Mouse (Mus musculus): Measurements from ENCODE around the gene Gpr87.

DNA sequence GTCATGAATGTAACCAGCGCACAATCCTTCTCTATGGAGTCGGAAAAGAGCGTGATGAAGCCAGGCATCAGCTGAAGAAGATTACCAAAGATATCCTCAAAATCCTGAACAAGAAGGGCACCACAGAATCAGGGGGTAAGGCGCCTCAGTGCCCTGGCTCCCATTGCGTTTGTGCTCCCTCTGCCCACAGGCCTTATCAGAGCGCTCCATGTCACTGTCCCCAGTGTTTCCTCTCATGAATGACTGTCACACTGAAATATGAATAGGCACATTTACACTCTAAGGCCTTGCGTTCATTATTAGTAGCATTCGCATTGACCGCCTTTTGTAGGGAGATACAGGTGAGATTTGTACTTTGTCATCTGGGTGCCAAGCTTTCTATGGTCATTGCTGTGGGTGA lies 32.8 kb upstream of the Gpr87 start:
- TF ChIP-seq POLR2A (IDR thresholded peaks at IDR 0.05; ENCODE audit: borderline replicate concordance, insufficient read depth, low read length) (no peak), CTCF (IDR thresholded peaks at IDR 0.05; ENCODE audit: borderline replicate concordance, insufficient read depth, low read depth, low read length) (no peak)
